Mouse (Mus musculus) bone marrow, adult 2 months (tissue): ENCODE data around the gene Eef1akmt1.

Experiments used
- CTCF ChIP-seq: fragments of 200-500 bp; IDR thresholded peaks from 2 replicates; pipeline ENCODE4 v1.5.1; 2011; ENCODE audit warnings: low read length, control low read depth; ENCODE audit not compliant: control insufficient read depth, insufficient read depth
- POLR2A ChIP-seq: fragments of 200-500 bp; IDR thresholded peaks from 2 replicates; pipeline ENCODE4 v1.6.1; 2011; ENCODE audit warnings: low read depth, mild to moderate bottlenecking, control low read depth, low read length, borderline replicate concordance; ENCODE audit not compliant: control insufficient read depth

DNA sequence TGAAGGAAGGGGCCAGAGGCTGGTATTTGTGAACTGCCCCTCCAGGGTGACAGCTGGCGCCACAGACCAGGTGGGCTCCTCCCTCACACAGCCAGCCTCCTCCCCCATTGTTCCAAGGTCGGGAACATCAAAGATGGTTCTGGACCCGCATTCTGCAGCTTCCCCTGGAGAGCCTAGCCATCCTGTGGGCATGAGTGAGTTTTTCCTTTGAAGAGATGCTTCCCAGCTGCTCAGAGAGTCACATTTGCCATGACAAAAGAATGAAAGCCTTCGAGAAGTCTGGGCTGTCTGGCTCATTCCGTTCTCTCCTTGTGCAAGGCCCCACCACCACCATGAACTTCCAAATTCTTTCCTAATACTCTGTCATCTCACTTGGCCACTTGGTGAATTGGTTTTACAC lies 37.1 kb downstream of the Eef1akmt1 start:
- TF ChIP-seq POLR2A = no peak
- no peak for TF ChIP-seq CTCF
